Mouse (Mus musculus): ENCODE data around the gene Atp12a.

The Atp12a gene

DNA sequence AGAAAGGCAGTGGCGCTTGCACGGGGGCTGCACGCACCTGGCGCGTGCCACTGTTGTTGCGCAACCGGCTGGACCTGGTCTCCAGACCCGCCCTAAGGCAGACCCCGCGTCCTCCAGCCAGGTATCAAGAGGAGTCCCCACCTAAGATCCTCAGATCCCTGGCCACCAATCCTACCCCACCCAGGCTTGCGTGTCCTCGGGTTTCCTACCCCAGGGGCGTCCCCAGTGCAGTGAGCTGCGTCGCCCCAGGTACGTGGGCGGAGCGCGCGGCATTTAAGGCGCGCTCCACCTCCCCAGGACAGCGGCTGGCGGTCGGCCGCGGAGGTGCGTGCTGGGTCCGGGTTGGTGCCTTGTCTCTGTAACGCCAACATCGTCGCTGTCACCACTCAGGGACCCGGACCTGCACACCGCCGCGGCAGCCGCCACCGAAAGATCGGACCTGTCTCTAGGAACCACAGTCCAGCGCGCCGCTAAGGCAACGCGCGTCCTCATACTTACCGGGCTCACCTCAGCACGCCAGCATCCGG is at the start of gene Atp12a:
TSS of gene Atp12a (plus strand) at position 358 of the 527 bp plus-strand sequence.
- in situ Hi-C loops (cut with MboI; ENCODE audit: low pct_unique_long_range_greater_than_20kb in 1 of 2, low sequenced_read_pairs in 2 of 2, unreplicated experiment in 1 of 2) = loop anchor here in 1 of 2 experiments (25.0 kb wide), 1 partner anchor 698 kb away; the partner anchor contains the start of gene Gja3

GRCm38 (mm10) chr14:56315519-56315918 is 49.3 kb upstream of the Atp12a start:
- in situ Hi-C loops (cut with MboI; ENCODE audit: low pct_unique_long_range_greater_than_20kb in 1 of 2, low sequenced_read_pairs in 2 of 2, unreplicated experiment in 1 of 2) = no loop called here

- in situ Hi-C loops (cut with MboI; ENCODE audit: low pct_unique_long_range_greater_than_20kb in 1 of 2, low sequenced_read_pairs in 2 of 2, unreplicated experiment in 1 of 2) = no loop called here
Measured at GRCm38 (mm10) chr14:56316333-56316732, 48.5 kb upstream of the Atp12a start.

- in situ Hi-C loops (cut with MboI; ENCODE audit: low pct_unique_long_range_greater_than_20kb in 1 of 2, low sequenced_read_pairs in 2 of 2, unreplicated experiment in 1 of 2) = no loop called here
Measured at GRCm38 (mm10) chr14:56322982-56323381, 41.9 kb upstream of the Atp12a start.

- in situ Hi-C loops (cut with MboI; ENCODE audit: low pct_unique_long_range_greater_than_20kb in 1 of 2, low sequenced_read_pairs in 2 of 2, unreplicated experiment in 1 of 2) = no loop called here
Measured at GRCm38 (mm10) chr14:56325038-56325437, 39.8 kb upstream of the Atp12a start.

GRCm38 (mm10) chr14:56333700-56334099 is 31.2 kb upstream of the Atp12a start:
- in situ Hi-C loops (cut with MboI; ENCODE audit: low pct_unique_long_range_greater_than_20kb in 1 of 2, low sequenced_read_pairs in 2 of 2, unreplicated experiment in 1 of 2) = no loop called here

DNA sequence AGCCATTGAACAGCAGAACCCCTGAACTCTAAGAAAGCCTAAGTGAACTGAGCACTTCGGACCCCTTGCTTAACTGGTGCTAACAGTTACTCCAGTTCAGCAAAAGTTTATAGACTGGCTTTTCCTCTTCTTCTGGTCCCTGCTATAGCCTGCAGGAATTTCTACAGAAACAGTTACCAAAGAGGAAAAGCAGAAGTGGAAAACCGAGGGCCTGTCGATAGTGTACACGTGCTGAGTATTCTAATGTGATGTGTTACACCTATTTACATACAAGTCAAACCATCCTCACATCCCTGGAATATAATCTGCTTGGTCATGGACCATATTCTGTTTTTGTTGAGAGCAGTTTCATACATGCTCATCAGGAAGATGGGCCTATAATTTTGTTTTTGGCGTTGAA is 30.4 kb upstream of the Atp12a start:
- in situ Hi-C loops (cut with MboI; ENCODE audit: low pct_unique_long_range_greater_than_20kb in 1 of 2, low sequenced_read_pairs in 2 of 2, unreplicated experiment in 1 of 2) = no loop called here

DNA sequence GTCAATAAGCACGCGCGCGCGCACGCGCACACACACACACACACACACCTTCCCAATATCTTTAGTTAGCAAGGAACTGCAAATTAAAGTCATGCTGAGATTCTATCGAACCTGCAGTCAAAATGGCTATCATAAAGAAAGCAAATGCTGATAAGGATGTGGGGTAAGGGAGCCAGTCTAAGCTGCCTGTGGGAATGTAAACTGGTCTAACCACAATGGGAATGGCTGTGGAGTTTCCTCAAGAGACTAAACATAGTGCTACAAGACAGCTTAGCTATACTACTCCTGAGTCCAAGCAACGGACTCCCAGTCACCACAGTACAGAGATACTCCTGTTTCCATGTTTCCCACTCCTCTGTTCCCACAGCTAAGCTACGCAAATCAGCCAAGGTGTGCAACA is 28.8 kb upstream of the Atp12a start:
- in situ Hi-C loops (cut with MboI; ENCODE audit: low pct_unique_long_range_greater_than_20kb in 1 of 2, low sequenced_read_pairs in 2 of 2, unreplicated experiment in 1 of 2) = no loop called here

- in situ Hi-C loops (cut with MboI; ENCODE audit: low pct_unique_long_range_greater_than_20kb in 1 of 2, low sequenced_read_pairs in 2 of 2, unreplicated experiment in 1 of 2) = no loop called here
Measured at GRCm38 (mm10) chr14:56337075-56337474, 27.8 kb upstream of the Atp12a start.

- in situ Hi-C loops (cut with MboI; ENCODE audit: low pct_unique_long_range_greater_than_20kb in 1 of 2, low sequenced_read_pairs in 2 of 2, unreplicated experiment in 1 of 2) = no loop called here
Measured at GRCm38 (mm10) chr14:56337696-56338095, 27.2 kb upstream of the Atp12a start.

GRCm38 (mm10) chr14:56338882-56339442 is 25.9 kb upstream of the Atp12a start:
- in situ Hi-C loops (cut with MboI; ENCODE audit: low pct_unique_long_range_greater_than_20kb in 1 of 2, low sequenced_read_pairs in 2 of 2, unreplicated experiment in 1 of 2) = no loop called here

GRCm38 (mm10) chr14:56348704-56349103 is 16.2 kb upstream of the Atp12a start:
- in situ Hi-C loops (cut with MboI; ENCODE audit: low pct_unique_long_range_greater_than_20kb in 1 of 2, low sequenced_read_pairs in 2 of 2, unreplicated experiment in 1 of 2) = no loop called here

GRCm38 (mm10) chr14:56349541-56349940 is 15.3 kb upstream of the Atp12a start:
- in situ Hi-C loops (cut with MboI; ENCODE audit: low pct_unique_long_range_greater_than_20kb in 1 of 2, low sequenced_read_pairs in 2 of 2, unreplicated experiment in 1 of 2) = no loop called here

- in situ Hi-C loops (cut with MboI; ENCODE audit: low pct_unique_long_range_greater_than_20kb in 1 of 2, low sequenced_read_pairs in 2 of 2, unreplicated experiment in 1 of 2) = loop anchor here in 1 of 2 experiments (25.0 kb wide), 1 partner anchor 710 kb away; the partner anchor contains the start of gene Gja3
Measured at GRCm38 (mm10) chr14:56351959-56352660, 12.8 kb upstream of the Atp12a start.

- in situ Hi-C loops (cut with MboI; ENCODE audit: low pct_unique_long_range_greater_than_20kb in 1 of 2, low sequenced_read_pairs in 2 of 2, unreplicated experiment in 1 of 2) = loop anchor here in 1 of 2 experiments (25.0 kb wide), 1 partner anchor 707 kb away; the partner anchor contains the start of gene Gja3
Measured at GRCm38 (mm10) chr14:56354803-56355202, 10.1 kb upstream of the Atp12a start.

- in situ Hi-C loops (cut with MboI; ENCODE audit: low pct_unique_long_range_greater_than_20kb in 1 of 2, low sequenced_read_pairs in 2 of 2, unreplicated experiment in 1 of 2) = loop anchor here in 1 of 2 experiments (25.0 kb wide), 1 partner anchor 707 kb away; the partner anchor contains the start of gene Gja3
Measured at GRCm38 (mm10) chr14:56355396-56355795, 9.5 kb upstream of the Atp12a start.

- in situ Hi-C loops (cut with MboI; ENCODE audit: low pct_unique_long_range_greater_than_20kb in 1 of 2, low sequenced_read_pairs in 2 of 2, unreplicated experiment in 1 of 2) = loop anchor here in 1 of 2 experiments (25.0 kb wide), 1 partner anchor 706 kb away; the partner anchor contains the start of gene Gja3
Measured at GRCm38 (mm10) chr14:56356196-56356595, 8.7 kb upstream of the Atp12a start.

DNA sequence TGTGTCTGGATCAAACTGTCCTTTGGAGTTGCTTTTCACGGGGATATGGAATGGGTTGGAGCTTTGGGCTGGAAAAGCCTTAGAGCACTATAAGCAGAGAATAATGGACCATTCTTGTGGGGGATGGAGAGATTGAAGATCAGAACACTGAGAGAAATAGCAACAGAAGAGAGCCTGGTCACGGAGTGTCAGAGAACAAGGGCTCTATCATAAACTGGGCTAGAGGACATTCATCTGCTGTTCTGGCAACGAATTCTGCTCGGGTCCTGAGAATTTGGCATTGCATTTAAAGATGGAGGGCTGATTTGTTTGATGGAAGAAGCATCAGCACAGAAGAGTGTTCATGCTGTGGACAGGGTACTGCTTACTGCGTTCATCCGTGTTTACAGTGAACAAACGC is 6.4 kb upstream of the Atp12a start:
- in situ Hi-C loops (cut with MboI; ENCODE audit: low pct_unique_long_range_greater_than_20kb in 1 of 2, low sequenced_read_pairs in 2 of 2, unreplicated experiment in 1 of 2) = loop anchor here in 1 of 2 experiments (25.0 kb wide), 1 partner anchor 704 kb away; the partner anchor contains the start of gene Gja3

- in situ Hi-C loops (cut with MboI; ENCODE audit: low pct_unique_long_range_greater_than_20kb in 1 of 2, low sequenced_read_pairs in 2 of 2, unreplicated experiment in 1 of 2) = loop anchor here in 1 of 2 experiments (25.0 kb wide), 1 partner anchor 703 kb away; the partner anchor contains the start of gene Gja3
Measured at GRCm38 (mm10) chr14:56359131-56359530, 5.7 kb upstream of the Atp12a start.

Measured in mouse embryonic stem cell (cell line).